Mouse (Mus musculus): ENCODE data around the gene Mettl9.

GRCm38 (mm10) chr7:121098614-121099389, 64.6 kb downstream of the Mettl9 start:
- no peak for TF ChIP-seq POLR2A (IDR thresholded peaks at IDR 0.05; ENCODE audit: borderline replicate concordance, extremely low read depth, low read depth, low read length)
- no peak for TF ChIP-seq CTCF (IDR thresholded peaks at IDR 0.05; ENCODE audit: insufficient read depth, low read length)

Data from lung, adult 2 months (tissue).